Mouse (Mus musculus): ENCODE measurements around the gene Rnf4. TPM values are rescaled to one million over a fixed set of nuclear protein-coding genes. Genes with fewer than 3 reads are reported as not detected.

Gene Rnf4
- 80.5 TPM for polyA plus RNA-seq (2014; fragmentation: Illumina TruSeq; extraction: RNeasy Lipid Tissue Mini Kit (QIAGEN cat#74804); ENCODE audit: low read depth, low replicate concordance)

DNA sequence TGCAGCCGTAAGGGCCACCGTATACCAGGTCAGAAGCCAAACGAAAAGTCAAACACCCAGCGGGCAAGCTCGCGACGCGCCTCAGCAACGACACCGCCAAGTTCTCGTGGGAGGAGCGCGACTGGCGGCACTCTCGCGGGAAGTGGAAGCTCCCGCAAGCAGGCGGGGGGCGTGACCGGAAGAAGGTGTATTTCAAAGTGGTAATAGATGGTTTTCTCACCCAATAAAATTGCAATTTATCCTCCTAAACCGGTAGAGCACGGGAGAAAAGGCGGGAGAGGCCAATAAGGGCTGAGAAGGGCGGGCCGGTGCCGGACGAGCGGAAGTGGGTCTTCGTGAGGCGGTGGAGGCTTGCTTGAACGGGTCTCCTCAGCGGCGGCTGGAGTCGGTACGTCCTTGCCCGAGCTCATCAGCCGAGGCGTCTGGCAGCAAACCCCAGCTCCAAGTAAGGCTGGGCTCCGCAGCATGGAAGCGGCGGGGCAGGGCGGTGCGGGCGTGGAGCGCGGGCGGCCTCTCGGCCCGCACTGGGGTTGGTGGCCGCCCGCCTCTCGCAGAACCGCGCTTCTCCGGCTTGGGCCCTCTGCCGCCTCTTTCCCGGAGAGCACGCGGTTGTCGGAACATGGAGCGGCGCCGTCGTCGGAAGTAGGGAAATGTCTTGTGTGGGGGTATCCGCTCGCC lies at the start of gene Rnf4:
Gene Rnf4, plus strand, starts transcription at position 193 of the 678 bp plus-strand sequence.

DNA sequence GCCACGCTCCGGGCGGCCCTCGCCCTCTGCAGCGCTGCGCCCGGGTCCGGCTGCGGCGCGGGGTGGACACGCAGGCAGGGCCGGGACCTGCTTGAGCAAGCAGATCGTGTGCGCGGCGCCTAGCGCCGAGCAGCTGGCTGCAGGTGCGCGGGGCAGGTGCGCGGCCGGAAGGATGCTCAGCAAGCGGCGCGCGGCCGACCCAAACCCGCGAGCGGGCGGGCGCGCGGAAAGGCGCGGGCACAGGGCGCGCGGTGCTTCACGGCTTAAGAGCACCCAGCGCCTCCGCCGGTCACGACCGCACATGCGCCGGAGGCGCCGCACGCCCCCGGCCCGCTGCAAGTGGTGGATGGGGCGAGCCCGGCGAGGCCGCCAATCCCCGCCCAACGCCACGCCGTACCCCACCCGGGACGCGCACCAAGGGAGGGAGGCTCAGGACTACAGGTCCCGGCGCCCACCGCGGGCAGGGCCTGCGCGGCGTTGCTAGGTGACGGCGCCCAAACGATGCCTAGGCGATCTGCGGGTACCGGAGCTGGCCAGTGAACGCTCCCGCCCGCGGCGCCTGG lies 47.9 kb upstream of the Rnf4 start, which contains the start of the genes Zfyve28 and Cfap99:
Gene Zfyve28, minus strand, starts transcription at position 296 of the 563 bp plus-strand sequence.
Gene Cfap99, plus strand, starts transcription at position 447 of the 563 bp plus-strand sequence.

DNA sequence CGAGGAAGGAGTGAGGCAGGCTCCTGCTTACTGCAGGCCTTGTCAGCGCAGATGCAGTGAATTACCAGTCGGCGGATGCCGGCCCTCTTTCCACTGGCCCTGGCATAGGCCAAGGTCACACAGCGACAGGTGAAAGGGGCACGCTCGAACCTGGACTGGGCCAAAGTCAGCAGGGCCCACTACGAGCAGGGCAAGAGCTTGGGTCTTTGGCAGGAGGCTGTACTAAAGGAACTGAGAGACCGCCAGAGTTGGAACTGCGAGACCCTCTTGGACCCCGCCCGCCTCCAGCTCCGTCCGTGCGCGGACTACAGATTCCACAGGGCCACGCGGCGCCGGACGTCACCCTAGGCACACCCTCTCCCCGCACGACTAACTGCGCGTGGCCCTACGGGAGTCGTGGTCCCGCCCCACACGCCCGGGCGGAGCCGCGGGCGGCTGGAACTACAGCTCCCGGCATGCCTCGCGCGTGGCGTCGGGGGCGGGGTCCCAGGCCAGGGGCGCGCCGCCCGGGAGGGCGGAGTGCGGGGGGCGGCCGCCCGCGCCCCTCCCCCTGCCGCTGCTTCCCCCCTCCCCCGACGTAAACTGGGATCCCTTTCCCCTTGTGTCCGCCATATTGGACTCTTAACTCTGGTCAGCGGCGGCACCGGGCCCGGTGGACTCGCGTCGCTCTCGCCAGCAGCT lies 33.4 kb downstream of the Rnf4 start, which contains the start of gene Fam193a:
Gene Fam193a, plus strand, starts transcription at position 593 of the 681 bp plus-strand sequence.

Other genes with a start within 250 kb of the Rnf4 start
- 5.9 TPM for gene Poln, start 166.8 kb upstream of the Rnf4 start, polyA plus RNA-seq (2014; fragmentation: Illumina TruSeq; extraction: RNeasy Lipid Tissue Mini Kit (QIAGEN cat#74804); ENCODE audit: low read depth, low replicate concordance)
- 8.7 TPM for gene Haus3, start 166.8 kb upstream of the Rnf4 start, polyA plus RNA-seq (2014; fragmentation: Illumina TruSeq; extraction: RNeasy Lipid Tissue Mini Kit (QIAGEN cat#74804); ENCODE audit: low read depth, low replicate concordance)
- 107 TPM for gene Mxd4, start 148.6 kb upstream of the Rnf4 start, polyA plus RNA-seq (2014; fragmentation: Illumina TruSeq; extraction: RNeasy Lipid Tissue Mini Kit (QIAGEN cat#74804); ENCODE audit: low read depth, low replicate concordance)
- 0.74 TPM for gene Zfyve28, start 47.8 kb upstream of the Rnf4 start, polyA plus RNA-seq (2014; fragmentation: Illumina TruSeq; extraction: RNeasy Lipid Tissue Mini Kit (QIAGEN cat#74804); ENCODE audit: low read depth, low replicate concordance)
- gene Cfap99, start 47.7 kb upstream of the Rnf4 start, polyA plus RNA-seq (2014; fragmentation: Illumina TruSeq; extraction: RNeasy Lipid Tissue Mini Kit (QIAGEN cat#74804); ENCODE audit: low read depth, low replicate concordance), result 0.87 TPM
- gene Fam193a, start 33.6 kb downstream of the Rnf4 start, polyA plus RNA-seq (2014; fragmentation: Illumina TruSeq; extraction: RNeasy Lipid Tissue Mini Kit (QIAGEN cat#74804); ENCODE audit: low read depth, low replicate concordance), result 16.0 TPM
- 22.8 TPM for gene Tnip2, start 177.7 kb downstream of the Rnf4 start, polyA plus RNA-seq (2014; fragmentation: Illumina TruSeq; extraction: RNeasy Lipid Tissue Mini Kit (QIAGEN cat#74804); ENCODE audit: low read depth, low replicate concordance)
- 15.3 TPM for gene Sh3bp2, start 189.5 kb downstream of the Rnf4 start, polyA plus RNA-seq (2014; fragmentation: Illumina TruSeq; extraction: RNeasy Lipid Tissue Mini Kit (QIAGEN cat#74804); ENCODE audit: low read depth, low replicate concordance)
- gene Add1, start 237.4 kb downstream of the Rnf4 start, polyA plus RNA-seq (2014; fragmentation: Illumina TruSeq; extraction: RNeasy Lipid Tissue Mini Kit (QIAGEN cat#74804); ENCODE audit: low read depth, low replicate concordance), result 124 TPM

Data from adipose tissue, adult 10 weeks (tissue).